Mouse (Mus musculus) limb, embryonic 11.5 days (tissue): ENCODE measurements around the gene Tbxas1. TPM values are rescaled to one million over a fixed set of nuclear protein-coding genes. Genes with fewer than 3 reads are reported as not detected.

Experiments
- ATAC-seq: fragments of 200-750 bp; cut with Nextera tagmentation; 2 replicates; pipeline ENCODE4 v1.8.0; 2017; ENCODE audit warnings: low read depth; ENCODE audit not compliant: insufficient number of reproducible peaks, low FRiP score, low TSS enrichment
- DNase-seq: peaks from one replicate; pipeline ENCODE4 v3.0.0-alpha.2; 2015; ENCODE audit warnings: low spot score
- H3K27ac ChIP-seq: fragments of 300-500 bp; sonication (generic); replicated peaks from 2 replicates; pipeline ENCODE4 v1.5.1; 2014; ENCODE audit warnings: low read depth, mild to moderate bottlenecking, low read length
- H3K27me3 ChIP-seq: fragments of 300-500 bp; sonication (generic); 2 replicates; pipeline ENCODE4 v1.6.1; 2014; ENCODE audit warnings: mild to moderate bottlenecking, low read length, mixed read lengths; ENCODE audit not compliant: control insufficient read depth, insufficient read depth
- H3K36me3 ChIP-seq: fragments of 300-500 bp; sonication (generic); 2 replicates; pipeline ENCODE4 v1.6.1; 2014; ENCODE audit warnings: mild to moderate bottlenecking, low read length, moderate library complexity, mixed read lengths; ENCODE audit not compliant: control insufficient read depth, insufficient read depth
- H3K4me1 ChIP-seq: fragments of 300-500 bp; sonication (generic); 2 replicates; pipeline ENCODE4 v1.6.1; 2014; ENCODE audit warnings: low read length, mixed read lengths; ENCODE audit not compliant: control insufficient read depth, insufficient read depth
- H3K4me2 ChIP-seq: fragments of 300-500 bp; sonication (generic); 2 replicates; pipeline ENCODE4 v1.6.1; 2014; ENCODE audit warnings: low read depth, mild to moderate bottlenecking, moderate library complexity; ENCODE audit not compliant: severe bottlenecking
- H3K4me3 ChIP-seq: fragments of 300-500 bp; sonication (generic); 2 replicates; pipeline ENCODE4 v1.5.1; 2014; ENCODE audit warnings: low read depth, low read length
- H3K9ac ChIP-seq: fragments of 300-500 bp; sonication (generic); 2 replicates; pipeline ENCODE4 v1.6.1; 2014; ENCODE audit warnings: mild to moderate bottlenecking, low read length
- H3K9me3 ChIP-seq: fragments of 300-500 bp; sonication (generic); 2 replicates; pipeline ENCODE4 v1.6.1; 2016; ENCODE audit warnings: low read length; ENCODE audit not compliant: control insufficient read depth
- WGBS: fragments of 180-500 bp; shearing (Covaris S2); extraction: QIAGEN DNeasy Blood & Tissue Kit; methylation state at CpG from one replicate; pipeline ENCODE4 v1.1.7; 2014; 5-methylcytosine and 5-hydroxymethylcytosine counted together
- polyA plus RNA-seq: library from polyadenylated mRNA; unstranded; fragments of >200 nt; fragmentation: Nextera tagmentation; extraction: Ambion mirVana; gene quantifications from 2 replicates; pipeline ENCODE4 v1.2.1, GENCODE M21; 2014

Gene Tbxas1
- polyA plus RNA-seq, 1 experiment from 2014 or later: 1.3 TPM

DNA sequence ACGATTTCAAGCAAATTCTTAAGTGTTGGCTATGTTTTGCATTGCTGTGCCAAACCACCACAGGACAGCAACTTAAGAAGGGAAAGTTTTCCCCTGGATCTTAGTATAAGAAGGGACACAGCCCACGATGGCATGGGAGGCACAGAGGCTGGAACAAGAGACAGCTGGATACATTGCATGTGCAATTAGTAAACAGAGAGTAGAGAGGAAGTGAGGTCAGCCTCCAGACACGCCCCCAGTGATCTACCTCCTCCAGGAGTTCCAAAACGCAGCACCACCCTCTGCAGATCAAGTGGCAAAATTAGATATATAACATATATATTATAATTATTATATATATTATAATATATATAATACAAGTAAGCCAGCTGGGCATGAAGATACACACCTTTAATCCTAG is 132.9 kb downstream of the Tbxas1 start:
- no peaks in the 10 kb centered on the region for H3K27me3 ChIP-seq
- H3K9me3 ChIP-seq: no peaks in the 10 kb centered on the region
- H3K4me2 ChIP-seq: no peak overlapping the region
- H3K27ac ChIP-seq: no peak overlapping the region
- no peaks in the 10 kb centered on the region for H3K36me3 ChIP-seq
- H3K9ac ChIP-seq: no peak overlapping the region
- WGBS: 83% methylated on average over 4 of the region's 4 CpGs
- no peak for ATAC-seq
- DNase-seq: no peak
- H3K4me3 ChIP-seq: no peak overlapping the region
- peaks cover 10% of the 10 kb centered on the region for H3K4me1 ChIP-seq

DNA sequence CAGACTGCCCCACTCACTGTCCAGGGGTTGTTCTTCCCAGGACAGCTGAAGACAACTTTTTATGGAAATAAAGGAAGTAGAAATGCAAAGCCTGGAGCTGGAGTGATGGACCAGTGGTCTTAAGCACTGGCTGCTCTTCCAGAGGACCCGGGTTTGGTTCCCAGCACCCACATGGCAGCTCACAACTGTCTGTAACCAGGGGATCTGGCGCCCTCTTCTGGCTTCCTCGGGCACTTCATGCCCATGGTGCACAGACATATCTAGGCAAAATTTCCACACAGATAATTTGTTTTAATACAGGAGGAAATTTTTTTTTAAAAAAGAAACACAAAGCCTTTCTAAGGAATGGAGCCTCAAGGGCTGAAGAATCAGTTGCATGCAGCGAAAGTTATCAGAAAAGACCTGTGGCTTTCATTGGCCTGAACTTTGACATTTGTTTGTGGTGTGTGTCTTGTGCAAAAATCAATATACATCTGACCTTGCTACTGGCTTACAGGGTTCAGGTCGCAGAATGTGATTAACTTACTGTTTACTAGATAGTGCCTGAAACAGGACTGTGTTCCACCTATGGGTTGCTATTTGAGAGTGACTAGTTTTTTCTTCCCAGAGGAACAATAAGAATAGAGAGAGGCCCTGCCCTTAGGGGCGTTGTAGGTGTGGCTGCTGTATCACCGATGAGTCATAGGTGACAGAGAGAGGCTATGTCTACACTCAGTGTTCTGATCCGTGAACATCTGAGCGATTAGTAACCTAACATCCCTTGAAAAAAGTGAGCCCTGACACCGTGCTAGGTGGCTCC is 138.0 kb downstream of the Tbxas1 start:
- Histone ChIP-seq H3K27ac (no peak overlapping the region), H3K9me3 (no peaks in the 10 kb centered on the region), H3K27me3 (no peaks in the 10 kb centered on the region), H3K9ac (no peak overlapping the region), H3K4me2 (no peak overlapping the region), H3K4me1 (no peaks in the 10 kb centered on the region), H3K36me3 (no peaks in the 10 kb centered on the region), H3K4me3 (no peak overlapping the region)
- no peak for ATAC-seq
- no peak for DNase-seq
- 91% methylated on average over 10 of the region's 10 CpGs for WGBS

DNA sequence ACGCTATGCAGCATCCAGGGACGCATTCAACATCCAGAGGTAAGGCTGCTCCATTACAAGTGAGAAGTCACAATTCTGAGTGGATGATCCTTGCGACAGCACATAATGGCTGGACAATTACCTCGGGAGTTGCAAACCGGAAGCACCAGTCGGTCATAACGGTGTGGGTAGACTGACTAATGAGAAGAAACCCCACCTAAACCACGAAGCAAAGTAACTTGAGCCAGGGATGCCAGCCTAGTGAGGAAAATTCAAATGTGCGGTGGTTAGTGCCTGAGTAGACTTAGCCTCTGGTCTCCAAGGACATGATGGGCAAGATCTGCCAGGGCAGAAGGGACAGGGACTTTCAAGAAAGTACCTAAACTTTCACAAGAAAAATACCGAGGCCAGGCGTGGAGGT is 142.7 kb downstream of the Tbxas1 start:
- DNase-seq: no peak
- H3K9me3 ChIP-seq: no peaks in the 10 kb centered on the region
- no peaks in the 10 kb centered on the region for H3K36me3 ChIP-seq
- H3K27ac ChIP-seq: no peak overlapping the region
- no peaks in the 10 kb centered on the region for H3K4me1 ChIP-seq
- H3K27me3 ChIP-seq: no peaks in the 10 kb centered on the region
- ATAC-seq: no peak
- no peak overlapping the region for H3K4me3 ChIP-seq
- H3K4me2 ChIP-seq: no peak overlapping the region
- 83% methylated on average over 11 of the region's 11 CpGs for WGBS
- no peak overlapping the region for H3K9ac ChIP-seq

DNA sequence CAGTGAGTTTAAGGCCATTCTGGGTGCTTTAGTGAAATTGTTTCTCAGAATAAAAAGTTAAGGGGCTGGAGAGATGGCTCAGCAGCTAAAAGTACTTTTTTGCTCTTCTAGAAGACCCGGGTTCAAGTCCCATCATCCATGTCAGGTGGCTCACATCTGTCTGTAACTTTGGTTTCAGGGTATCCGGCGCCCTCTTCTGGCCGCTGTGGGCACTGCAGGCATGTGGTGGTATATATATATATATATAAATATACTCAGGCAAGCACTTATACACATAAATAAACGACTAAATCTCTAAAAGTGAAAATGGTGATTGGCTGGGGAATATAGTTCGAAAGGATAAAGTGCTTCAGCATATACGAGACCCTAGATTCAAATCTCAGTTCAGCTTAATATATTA is 143.6 kb downstream of the Tbxas1 start:
- H3K4me2 ChIP-seq: no peak overlapping the region
- no peak overlapping the region for H3K27ac ChIP-seq
- H3K36me3 ChIP-seq: no peaks in the 10 kb centered on the region
- DNase-seq (no peak), ATAC-seq (no peak)
- whole genome bisulfite sequencing: 73% methylated on average over 7 of the region's 7 CpGs
- no peaks in the 10 kb centered on the region for H3K9me3 ChIP-seq
- H3K4me1 ChIP-seq: no peaks in the 10 kb centered on the region
- no peak overlapping the region for H3K9ac ChIP-seq
- H3K27me3 ChIP-seq: no peaks in the 10 kb centered on the region
- no peak overlapping the region for H3K4me3 ChIP-seq

DNA sequence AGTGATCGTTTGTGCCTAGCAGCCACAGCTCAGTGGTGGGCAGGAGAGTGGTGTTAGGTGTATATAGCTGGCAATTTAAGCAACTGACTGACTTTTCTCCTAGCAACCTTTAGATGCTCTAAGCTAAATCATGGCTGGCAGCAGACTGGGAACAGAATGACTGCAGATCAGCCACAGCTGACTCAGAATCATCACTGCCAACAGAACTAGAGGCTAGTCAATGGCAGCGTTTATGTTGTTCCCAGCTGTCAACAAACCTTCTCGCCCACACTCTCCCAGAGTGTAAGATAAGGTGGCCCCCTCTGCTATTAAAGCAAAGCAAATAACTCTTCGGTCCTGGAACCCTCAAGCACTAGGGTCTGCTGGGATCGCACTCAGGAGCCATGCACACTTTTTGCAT is 144.0 kb downstream of the Tbxas1 start:
- H3K27ac ChIP-seq: no peak overlapping the region
- no peaks in the 10 kb centered on the region for H3K4me1 ChIP-seq
- WGBS: 82% methylated on average over 5 of the region's 5 CpGs
- ATAC-seq: no peak
- no peaks in the 10 kb centered on the region for H3K36me3 ChIP-seq
- H3K4me2 ChIP-seq: no peak overlapping the region
- H3K9ac ChIP-seq: no peak overlapping the region
- H3K9me3 ChIP-seq: no peaks in the 10 kb centered on the region
- H3K27me3 ChIP-seq: no peaks in the 10 kb centered on the region
- H3K4me3 ChIP-seq: no peak overlapping the region
- no peak for DNase-seq

DNA sequence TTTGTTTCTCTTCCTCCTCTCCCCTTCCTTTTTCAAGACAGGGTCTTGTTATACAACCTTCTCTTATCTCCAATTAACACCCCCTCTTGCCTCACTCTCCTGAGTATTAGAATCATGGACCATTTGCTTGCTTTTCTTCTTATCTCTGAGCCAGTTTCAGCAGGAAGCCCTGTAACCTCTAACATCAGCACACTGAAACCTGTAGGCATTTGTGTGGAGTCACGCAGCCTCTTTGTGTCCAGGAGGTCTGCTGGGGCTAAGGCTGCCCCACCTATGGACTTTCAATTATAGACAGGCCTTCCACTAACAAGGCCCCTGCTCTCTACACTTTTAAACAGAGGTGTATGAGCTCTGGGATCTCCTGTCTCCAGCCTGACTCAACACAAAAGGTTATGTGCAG is 146.7 kb downstream of the Tbxas1 start:
- H3K36me3 ChIP-seq: no peaks in the 10 kb centered on the region
- H3K9me3 ChIP-seq: no peaks in the 10 kb centered on the region
- H3K9ac ChIP-seq: no peak overlapping the region
- DNase-seq (no peak), ATAC-seq (no peak)
- 64% methylated on average over 1 of the region's 1 CpGs for WGBS
- H3K4me2 ChIP-seq: no peak overlapping the region
- H3K27ac ChIP-seq: no peak overlapping the region
- 0 out of 2 replicates have a peak, but pooled peaks cover 2% of the 10 kb centered on the region for H3K4me1 ChIP-seq
- H3K4me3 ChIP-seq: no peak overlapping the region
- H3K27me3 ChIP-seq: no peaks in the 10 kb centered on the region

DNA sequence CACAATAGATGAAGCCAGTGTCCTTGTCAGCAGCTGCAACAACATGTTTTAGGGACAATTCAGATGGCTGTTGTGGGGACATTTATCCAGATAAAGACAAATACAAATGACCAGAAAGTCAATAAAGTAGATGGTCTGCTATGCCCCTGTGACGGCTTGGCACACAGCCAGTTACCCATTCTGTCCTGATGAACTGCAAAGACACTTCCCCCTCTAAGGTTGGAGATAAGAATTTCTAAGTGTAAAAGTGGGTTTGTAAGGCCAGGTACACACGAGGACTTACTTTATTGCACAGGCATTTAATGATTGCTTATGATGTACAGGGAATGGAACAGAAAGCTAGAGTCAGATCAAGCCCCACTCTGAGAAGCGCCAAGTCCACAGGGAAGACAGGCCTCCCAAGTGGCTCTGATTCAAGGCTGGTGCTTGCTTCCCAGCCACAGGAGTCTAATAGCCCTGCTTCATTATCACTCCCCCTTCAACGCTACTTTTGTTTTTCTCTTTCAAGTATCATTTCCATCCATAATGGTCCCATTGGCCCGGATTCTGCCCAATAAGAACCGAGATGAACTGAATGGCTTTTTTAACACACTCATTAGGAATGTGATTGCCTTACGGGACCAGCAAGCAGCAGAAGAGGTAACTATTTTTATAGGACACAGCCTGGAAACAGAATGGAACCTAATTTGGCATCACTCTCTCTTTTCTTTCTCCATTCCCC is 147.4 kb downstream of the Tbxas1 start:
- Histone ChIP-seq H3K27me3 (no peaks in the 10 kb centered on the region), H3K9ac (no peak overlapping the region), H3K27ac (no peak overlapping the region), H3K4me2 (no peak overlapping the region), H3K9me3 (no peaks in the 10 kb centered on the region), H3K36me3 (no peaks in the 10 kb centered on the region), H3K4me3 (no peak overlapping the region), H3K4me1 (0 out of 2 replicates have a peak, but pooled peaks cover 2% of the 10 kb centered on the region)
- 78% methylated on average over 7 of the region's 7 CpGs for WGBS
- no peak for DNase-seq
- no peak for ATAC-seq

DNA sequence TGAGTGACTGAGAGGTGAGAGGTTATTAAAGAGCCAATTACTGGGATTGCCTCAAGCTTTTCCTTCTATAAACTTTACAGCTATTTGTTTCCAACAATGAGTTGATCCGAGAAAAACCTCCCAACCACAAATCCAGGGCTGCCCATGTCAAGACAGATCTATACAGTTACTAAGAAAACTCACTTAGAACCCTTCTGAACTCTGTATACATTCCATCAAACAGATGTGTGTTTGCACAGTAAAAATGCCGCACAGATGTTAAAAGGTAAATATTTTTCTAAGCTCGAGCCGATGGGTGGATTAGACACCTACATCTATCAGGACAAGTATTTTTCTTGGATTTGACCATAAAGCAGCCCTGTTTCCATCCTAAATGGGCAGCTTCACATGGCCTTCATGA is 149.4 kb downstream of the Tbxas1 start:
- 58% methylated on average over 4 of the region's 4 CpGs for WGBS
- no peak overlapping the region for H3K4me2 ChIP-seq
- no peak for ATAC-seq
- no peak overlapping the region for H3K27ac ChIP-seq
- no peak overlapping the region for H3K9ac ChIP-seq
- no peak overlapping the region for H3K4me3 ChIP-seq
- H3K27me3 ChIP-seq: no peaks in the 10 kb centered on the region
- no peaks in the 10 kb centered on the region for H3K9me3 ChIP-seq
- no peak for DNase-seq
- no peaks in the 10 kb centered on the region for H3K36me3 ChIP-seq
- H3K4me1 ChIP-seq: 0 out of 2 replicates have a peak, but pooled peaks cover 2% of the 10 kb centered on the region
